Mouse (Mus musculus) limb, embryonic 14.5 days (tissue): ENCODE data around the gene Rbbp4. TPM values are rescaled to one million over a fixed set of nuclear protein-coding genes. Genes with fewer than 3 reads are reported as not detected.

Source experiments
- ATAC-seq: fragments of 200-750 bp; cut with Nextera tagmentation; 2 replicates; pipeline ENCODE4 v1.8.0; 2017; ENCODE audit warnings: low read depth, moderate number of reproducible peaks, moderate TSS enrichment; ENCODE audit not compliant: low FRiP score
- DNase-seq: peaks from one replicate; pipeline ENCODE4 v3.0.0-alpha.2; 2015; ENCODE audit warnings: low spot score
- H3K27ac ChIP-seq: fragments of 300-500 bp; sonication (generic); replicated peaks from 2 replicates; pipeline ENCODE4 v1.5.1; 2014; ENCODE audit warnings: low read depth, mild to moderate bottlenecking, low read length, moderate library complexity, mixed read lengths
- H3K27me3 ChIP-seq: fragments of 300-500 bp; sonication (generic); 2 replicates; pipeline ENCODE4 v1.6.1; 2014; ENCODE audit warnings: low read length, mixed read lengths; ENCODE audit not compliant: control insufficient read depth, insufficient read depth
- H3K36me3 ChIP-seq: fragments of 300-500 bp; sonication (generic); 2 replicates; pipeline ENCODE4 v1.6.1; 2014; ENCODE audit warnings: mild to moderate bottlenecking, low read length, moderate library complexity, mixed read lengths; ENCODE audit not compliant: control insufficient read depth, insufficient read depth
- H3K4me1 ChIP-seq: fragments of 300-500 bp; sonication (generic); 2 replicates; pipeline ENCODE4 v1.6.1; 2014; ENCODE audit warnings: antibody characterized with exemption, low read length, mixed read lengths; ENCODE audit not compliant: control insufficient read depth, insufficient read depth
- H3K4me2 ChIP-seq: fragments of 300-500 bp; sonication (generic); replicated peaks from 2 replicates; pipeline ENCODE4 v1.6.1; 2014; ENCODE audit warnings: low read depth, mild to moderate bottlenecking, low read length, moderate library complexity; ENCODE audit not compliant: severe bottlenecking
- H3K4me3 ChIP-seq: fragments of 300-500 bp; sonication (generic); replicated peaks from 2 replicates; pipeline ENCODE4 v1.5.1; 2014; ENCODE audit warnings: low read length
- H3K9ac ChIP-seq: fragments of 300-500 bp; sonication (generic); 2 replicates; pipeline ENCODE4 v1.6.1; 2014; ENCODE audit warnings: mild to moderate bottlenecking, low read depth, low read length, moderate library complexity; ENCODE audit not compliant: severe bottlenecking
- H3K9me3 ChIP-seq: fragments of 300-500 bp; sonication (generic); 2 replicates; pipeline ENCODE4 v1.6.1; 2016; ENCODE audit warnings: low read length; ENCODE audit not compliant: control insufficient read depth
- POLR2A ChIP-seq: fragments of 200-500 bp; IDR thresholded peaks from 2 replicates; pipeline ENCODE4 v1.8.0; 2012; ENCODE audit warnings: inconsistent platforms, mild to moderate bottlenecking, moderate library complexity, borderline replicate concordance; ENCODE audit not compliant: insufficient read depth, insufficient read length; ENCODE audit errors: extremely low read depth
- WGBS: fragments of 180-500 bp; shearing (Covaris S2); extraction: QIAGEN DNeasy Blood & Tissue Kit; methylation state at CpG from one replicate; pipeline ENCODE4 v1.1.7; 2014; 5-methylcytosine and 5-hydroxymethylcytosine counted together
- polyA plus RNA-seq, 2 experiments: library from polyadenylated mRNA; depleted of rRNA in 1 of 2; stranded (reverse) in 1 of 2; unstranded in 1 of 2; fragments of >200 nt; fragmentation: Nextera tagmentation in 1 of 2; extraction: Ambion mirVana in 1 of 2; gene quantifications; 2 replicates each; pipeline versions ENCODE4 v1.2.1 to v1.2.3; 2012 to 2014

The Rbbp4 gene
- polyA plus RNA-seq, 2 experiments = 128 to 331 TPM

DNA sequence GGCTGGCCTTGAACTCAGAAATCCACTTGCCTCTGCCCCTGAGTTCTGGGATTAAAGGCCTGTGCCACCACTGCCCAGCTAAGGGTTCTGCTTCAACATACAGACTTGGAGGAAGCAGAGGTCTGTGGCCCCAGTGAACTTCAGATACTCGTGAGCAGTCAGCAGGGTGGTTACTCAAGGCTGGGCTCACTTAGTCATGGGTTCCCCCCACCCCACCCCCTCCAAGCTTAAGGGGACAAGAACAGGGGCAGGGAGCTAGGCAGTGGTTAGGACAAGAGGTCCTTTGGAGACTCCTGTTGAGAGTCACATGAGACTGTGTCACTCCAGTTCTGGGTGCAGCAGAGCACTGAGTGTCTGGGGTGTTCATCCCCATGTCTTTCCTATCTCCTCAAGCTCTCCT lies 66.5 kb downstream of the Rbbp4 start:
- 30% methylated on average over 1 of the region's 1 CpGs for WGBS
- TF ChIP-seq POLR2A = no peak
- Histone ChIP-seq H3K4me1 (peaks cover under 1% of the 10 kb centered on the region), H3K27ac (no peak overlapping the region), H3K9me3 (no peaks in the 10 kb centered on the region), H3K27me3 (no peaks in the 10 kb centered on the region), H3K36me3 (no peaks in the 10 kb centered on the region), H3K4me3 (no peak overlapping the region), H3K4me2 (no peak overlapping the region), H3K9ac (no peak overlapping the region)
- ATAC-seq (no peak), DNase-seq (no peak)

- Histone ChIP-seq H3K4me2 (no peak overlapping the region), H3K36me3 (no peaks in the 10 kb centered on the region), H3K9ac (no peak overlapping the region), H3K27me3 (no peaks in the 10 kb centered on the region), H3K9me3 (no peaks in the 10 kb centered on the region), H3K4me3 (no peak overlapping the region), H3K4me1 (peaks cover 6% of the 10 kb centered on the region), H3K27ac (no peak overlapping the region)
- ATAC-seq (no peak), DNase-seq (no peak)
- 86% methylated on average over 5 of the region's 5 CpGs for WGBS
- TF ChIP-seq POLR2A = no peak
Observed at GRCm38 (mm10) chr4:129266821-129267220, 68.3 kb downstream of the Rbbp4 start.

- H3K36me3 ChIP-seq = no peaks in the 10 kb centered on the region
- peaks cover 6% of the 10 kb centered on the region for H3K4me1 ChIP-seq
- no peaks in the 10 kb centered on the region for H3K27me3 ChIP-seq
- H3K9ac ChIP-seq = no peak overlapping the region
- no peak overlapping the region for H3K4me3 ChIP-seq
- ATAC-seq (no peak), DNase-seq (no peak)
- 85% methylated on average over 4 of the region's 4 CpGs for WGBS
- TF ChIP-seq POLR2A = no peak
- H3K9me3 ChIP-seq = no peaks in the 10 kb centered on the region
- no peak overlapping the region for H3K4me2 ChIP-seq
- no peak overlapping the region for H3K27ac ChIP-seq
Observed at GRCm38 (mm10) chr4:129266191-129266590, 69.0 kb downstream of the Rbbp4 start.

DNA sequence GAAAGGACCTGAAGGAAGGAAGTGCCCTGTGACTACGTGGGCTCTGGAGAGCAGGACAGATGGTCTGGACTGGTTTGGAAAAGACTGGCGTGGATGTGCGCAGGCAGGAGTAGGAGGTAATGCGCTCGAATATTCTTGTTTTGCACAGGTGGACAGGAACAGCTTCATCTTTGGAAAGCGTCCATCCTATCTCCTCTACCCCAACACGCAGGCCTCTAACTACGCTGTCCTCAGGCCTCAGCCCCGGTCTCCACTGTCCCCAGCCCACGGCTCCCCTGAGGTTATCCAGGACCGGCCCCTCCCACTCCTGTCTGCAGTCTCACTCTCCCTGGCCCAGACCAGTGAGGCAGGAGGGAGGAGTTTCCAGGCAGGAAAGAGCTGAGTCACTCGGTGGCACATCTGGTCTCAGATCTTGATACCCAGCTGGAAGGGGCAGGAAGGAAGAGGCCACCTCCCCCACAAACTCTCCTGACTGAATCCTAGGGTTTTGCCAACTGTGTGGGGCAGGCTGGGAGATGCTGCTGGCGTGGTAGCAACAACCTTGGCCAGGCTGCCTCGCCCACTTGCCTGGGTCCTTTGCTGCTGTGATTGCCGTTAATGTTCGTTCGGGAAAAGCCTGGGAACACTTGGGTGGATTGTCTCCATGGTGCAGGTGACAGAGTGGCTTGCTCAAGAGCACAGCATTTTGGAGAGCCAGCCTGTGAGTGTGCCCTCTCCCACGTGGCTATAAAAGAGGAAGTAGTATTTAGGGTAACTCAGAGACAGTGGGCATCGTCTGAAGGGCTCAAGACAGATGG lies 71.7 kb downstream of the Rbbp4 start:
- DNase-seq (peak; percentile 61), ATAC-seq (peak; percentile 67)
- no peak overlapping the region for H3K27ac ChIP-seq
- no peak overlapping the region for H3K4me3 ChIP-seq
- no peak overlapping the region; the same call in 1 of the 2 replicates for H3K4me2 ChIP-seq
- 27% methylated on average over 19 of the region's 19 CpGs for WGBS
- TF ChIP-seq POLR2A = no peak
- no peaks in the 10 kb centered on the region for H3K9me3 ChIP-seq
- no peaks in the 10 kb centered on the region for H3K36me3 ChIP-seq
- peaks cover 6% of the 10 kb centered on the region for H3K4me1 ChIP-seq
- no peaks in the 10 kb centered on the region for H3K27me3 ChIP-seq
- H3K9ac ChIP-seq = peak overlapping the region; percentile 21; the same call in 1 of the 2 replicates

DNA sequence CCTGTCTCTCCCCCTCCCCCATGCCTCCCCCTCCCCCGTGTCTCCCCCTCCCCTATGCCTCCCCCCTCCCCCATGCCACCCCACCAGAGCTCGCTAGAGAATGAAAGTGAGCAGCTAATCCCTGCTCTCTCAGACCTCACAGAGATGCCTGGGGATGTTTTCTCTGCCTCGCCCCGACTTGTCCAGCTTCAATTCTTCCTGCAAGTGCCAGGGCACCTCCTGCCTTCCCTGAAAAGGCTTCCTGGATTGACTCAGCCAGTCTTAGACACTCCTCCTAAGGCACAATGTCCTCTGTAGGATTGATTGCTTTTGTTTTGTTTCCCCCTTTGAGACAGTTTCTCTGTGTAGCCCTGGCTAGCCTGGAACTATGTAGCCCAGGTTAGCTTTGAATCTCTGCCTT lies 74.0 kb downstream of the Rbbp4 start, which contains the start of gene C77080:
Gene C77080, minus strand, starts transcription at position 209 of the 400 bp plus-strand sequence.
- H3K4me2 ChIP-seq = no peak within 1 kb of the TSS
- no peak within 1 kb of the TSS for H3K9ac ChIP-seq

More for the DNA sequence above, 74.0 kb downstream of the Rbbp4 start, which contains the start of gene C77080:
- Histone ChIP-seq H3K36me3 (no peaks in the 10 kb centered on the region), H3K27me3 (no peaks in the 10 kb centered on the region), H3K9me3 (no peaks in the 10 kb centered on the region), H3K4me3 (no peak within 1 kb of the TSS), H3K27ac (no peak within 1 kb of the TSS), H3K4me1 (peaks cover 11% of the 10 kb centered on the region)
- ATAC-seq (no peak), DNase-seq (no peak)
- no peak for TF ChIP-seq POLR2A
- 11% methylated on average over 2 of the region's 4 CpGs for WGBS
